Mouse (Mus musculus): ENCODE measurements around the gene Sell. TPM values are rescaled to one million over a fixed set of nuclear protein-coding genes. Genes with fewer than 3 reads are reported as not detected.

Sell gene
- polyA plus RNA-seq, 1 experiment from 2014 or later, result 0.93 TPM

DNA sequence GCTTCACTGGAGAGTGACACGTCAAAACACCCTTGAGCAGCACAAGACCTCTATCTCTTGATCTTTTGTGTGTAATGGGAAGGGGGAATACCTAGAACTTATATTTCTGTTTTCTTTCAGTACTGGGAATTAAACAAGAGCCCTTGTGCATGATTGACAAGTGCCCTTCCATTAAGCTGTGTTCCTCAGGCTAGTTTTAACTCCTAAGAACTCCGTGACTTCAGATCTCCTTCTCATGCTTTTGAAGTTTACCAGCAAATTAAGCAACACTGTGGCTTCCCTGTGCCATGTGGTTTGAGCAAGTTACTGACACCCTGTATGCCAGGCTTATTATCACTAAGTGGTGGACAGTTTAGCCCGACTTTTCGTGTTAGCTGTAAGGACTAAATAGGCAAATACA, 21.3 kb downstream of the Sell start:
- WGBS, result 88% methylated on average over 4 of the region's 4 CpGs

DNA sequence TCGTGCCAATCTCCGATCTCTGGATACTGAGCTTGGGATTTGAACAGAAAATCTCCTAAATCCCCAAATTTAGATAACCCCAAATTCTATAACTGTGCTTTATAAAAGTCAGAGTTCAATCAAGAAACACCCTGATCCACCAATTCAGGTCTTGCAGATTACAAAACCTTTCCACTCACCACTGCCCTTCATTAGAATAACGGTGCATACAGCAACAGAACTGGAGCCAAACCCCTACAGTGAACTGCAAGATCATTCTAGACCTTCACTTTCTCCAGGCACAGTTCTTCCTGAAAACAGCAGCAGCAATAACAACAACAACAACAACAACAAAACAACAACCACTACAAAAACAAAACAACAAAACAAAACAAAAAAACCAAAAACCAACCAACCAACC, 25.0 kb downstream of the Sell start:
- H3K9me3 ChIP-seq (ENCODE audit: control insufficient read depth, low read length), result no peaks in the 10 kb centered on the region
- H3K27ac ChIP-seq (ENCODE audit: low read length), result no peak overlapping the region
- ATAC-seq, result no peak
- H3K4me3 ChIP-seq (ENCODE audit: low read length), result no peak overlapping the region
- no peak overlapping the region for H3K4me2 ChIP-seq (ENCODE audit: low read depth, low read length)
- 82% methylated on average over 3 of the region's 3 CpGs for WGBS
- no peaks in the 10 kb centered on the region for H3K36me3 ChIP-seq (ENCODE audit: control insufficient read depth, insufficient read depth, low read length)
- no peak overlapping the region for H3K9ac ChIP-seq (ENCODE audit: low read depth, low read length)
- H3K4me1 ChIP-seq (ENCODE audit: control insufficient read depth, insufficient read depth, low read length), result no peaks in the 10 kb centered on the region
- no peaks in the 10 kb centered on the region for H3K27me3 ChIP-seq (replicated peaks; ENCODE audit: control insufficient read depth, insufficient read depth, low read length)

More for the DNA sequence above, 21.3 kb downstream of the Sell start:
- Histone ChIP-seq H3K4me3 (ENCODE audit: low read length) (no peak overlapping the region), H3K27me3 (replicated peaks; ENCODE audit: control insufficient read depth, insufficient read depth, low read length) (no peaks in the 10 kb centered on the region), H3K36me3 (ENCODE audit: control insufficient read depth, insufficient read depth, low read length) (no peaks in the 10 kb centered on the region), H3K9me3 (ENCODE audit: control insufficient read depth, low read length) (no peaks in the 10 kb centered on the region), H3K27ac (ENCODE audit: low read length) (no peak overlapping the region), H3K4me1 (ENCODE audit: control insufficient read depth, insufficient read depth, low read length) (no peaks in the 10 kb centered on the region), H3K9ac (ENCODE audit: low read depth, low read length) (no peak overlapping the region), H3K4me2 (ENCODE audit: low read depth, low read length) (no peak overlapping the region)
- ATAC-seq, result no peak

DNA sequence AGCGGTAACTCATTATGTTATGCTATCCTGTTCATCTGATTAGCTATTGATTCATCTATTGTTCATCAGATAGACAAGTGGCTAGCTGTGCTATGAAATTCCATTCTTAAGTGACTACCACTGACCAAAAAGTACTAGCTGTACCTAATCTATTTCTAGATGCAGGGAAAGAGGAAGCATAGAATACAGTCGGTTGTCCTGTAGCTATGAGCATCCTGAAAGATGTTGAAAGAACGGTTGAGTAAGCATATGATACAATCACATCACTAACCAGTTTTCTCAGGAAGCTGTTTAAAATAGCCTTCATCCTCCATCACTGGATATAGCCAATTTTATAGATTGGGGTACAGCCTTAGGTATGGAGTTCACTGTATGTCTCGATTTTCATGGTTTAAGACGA, 26.1 kb downstream of the Sell start:
- Histone ChIP-seq H3K36me3 (ENCODE audit: control insufficient read depth, insufficient read depth, low read length) (no peaks in the 10 kb centered on the region), H3K27ac (ENCODE audit: low read length) (no peak overlapping the region), H3K9ac (ENCODE audit: low read depth, low read length) (no peak overlapping the region), H3K4me1 (ENCODE audit: control insufficient read depth, insufficient read depth, low read length) (no peaks in the 10 kb centered on the region), H3K4me3 (ENCODE audit: low read length) (no peak overlapping the region), H3K4me2 (ENCODE audit: low read depth, low read length) (no peak overlapping the region), H3K9me3 (ENCODE audit: control insufficient read depth, low read length) (no peaks in the 10 kb centered on the region), H3K27me3 (replicated peaks; ENCODE audit: control insufficient read depth, insufficient read depth, low read length) (no peaks in the 10 kb centered on the region)
- WGBS, result 89% methylated on average over 5 of the region's 5 CpGs
- no peak for ATAC-seq

DNA sequence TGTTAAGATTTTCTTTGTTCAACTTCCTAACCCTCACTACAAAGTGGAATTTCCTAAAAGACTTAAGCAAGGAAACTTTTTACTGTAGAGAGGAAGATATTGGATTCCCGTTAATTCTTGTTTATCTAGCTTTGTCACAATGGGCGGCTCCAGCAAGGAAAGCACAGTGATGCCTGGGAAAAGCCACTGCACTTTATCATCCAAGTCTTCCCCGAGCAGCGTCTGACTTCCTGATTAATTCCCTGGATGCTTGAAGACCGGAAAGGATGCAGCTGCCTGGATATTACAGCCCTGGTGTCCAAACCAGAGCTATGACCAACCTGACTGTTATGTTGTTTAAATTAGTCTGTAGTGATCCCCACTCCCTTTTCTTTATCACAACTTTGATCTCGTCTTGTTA, 35.0 kb downstream of the Sell start:
- Histone ChIP-seq H3K4me2 (ENCODE audit: low read depth, low read length) (no peak overlapping the region), H3K4me3 (ENCODE audit: low read length) (no peak overlapping the region), H3K9ac (ENCODE audit: low read depth, low read length) (no peak overlapping the region), H3K27me3 (replicated peaks; ENCODE audit: control insufficient read depth, insufficient read depth, low read length) (no peaks in the 10 kb centered on the region), H3K27ac (ENCODE audit: low read length) (no peak overlapping the region), H3K4me1 (ENCODE audit: control insufficient read depth, insufficient read depth, low read length) (no peaks in the 10 kb centered on the region), H3K36me3 (ENCODE audit: control insufficient read depth, insufficient read depth, low read length) (no peaks in the 10 kb centered on the region), H3K9me3 (ENCODE audit: control insufficient read depth, low read length) (no peaks in the 10 kb centered on the region)
- no peak for ATAC-seq
- 33% methylated on average over 6 of the region's 6 CpGs for WGBS

DNA sequence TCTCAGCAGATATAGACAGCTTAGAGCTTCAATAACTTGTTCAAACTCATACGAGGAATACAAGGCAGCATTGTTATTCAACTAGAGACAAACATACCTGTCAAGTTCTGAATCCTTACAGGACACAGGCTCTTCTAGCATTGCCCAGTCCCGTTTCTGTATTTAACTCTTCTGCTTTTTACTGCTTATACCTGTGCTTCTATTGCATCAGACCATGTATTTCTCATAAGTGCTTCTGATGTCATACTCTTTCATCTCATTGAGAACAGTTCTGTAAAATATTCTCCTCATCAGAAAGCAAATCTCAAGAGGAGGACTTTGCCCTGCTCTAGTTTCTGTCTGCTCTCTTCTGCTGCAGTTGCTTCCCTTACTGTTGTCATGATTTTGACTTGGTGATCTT, 36.1 kb downstream of the Sell start:
- Histone ChIP-seq H3K27ac (ENCODE audit: low read length) (no peak overlapping the region), H3K36me3 (ENCODE audit: control insufficient read depth, insufficient read depth, low read length) (no peaks in the 10 kb centered on the region), H3K9ac (ENCODE audit: low read depth, low read length) (no peak overlapping the region), H3K9me3 (ENCODE audit: control insufficient read depth, low read length) (no peaks in the 10 kb centered on the region), H3K4me2 (ENCODE audit: low read depth, low read length) (no peak overlapping the region), H3K4me1 (ENCODE audit: control insufficient read depth, insufficient read depth, low read length) (no peaks in the 10 kb centered on the region), H3K27me3 (replicated peaks; ENCODE audit: control insufficient read depth, insufficient read depth, low read length) (no peaks in the 10 kb centered on the region), H3K4me3 (ENCODE audit: low read length) (no peak overlapping the region)
- ATAC-seq, result no peak
- 67% methylated on average over 2 of the region's 2 CpGs for WGBS

DNA sequence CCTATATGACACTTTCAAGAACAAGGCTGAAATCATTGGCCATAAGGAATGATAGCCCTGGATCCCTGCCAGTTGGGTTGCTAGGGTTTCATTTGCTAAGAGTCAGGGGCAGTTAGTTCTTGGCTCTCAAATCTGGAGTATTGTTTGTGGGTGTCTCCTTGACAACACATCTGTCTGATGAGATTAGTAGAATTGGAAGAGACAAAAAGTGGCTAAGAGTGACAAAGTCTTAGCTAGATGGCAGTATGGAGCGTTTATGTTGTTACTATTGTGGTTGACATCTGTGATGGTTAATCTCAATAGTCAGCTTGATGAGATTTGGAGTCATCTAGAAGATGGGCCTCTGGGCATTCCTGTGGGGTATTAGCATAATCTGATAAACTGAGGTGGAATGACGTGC, 36.6 kb downstream of the Sell start:
- H3K4me3 ChIP-seq (ENCODE audit: low read length), result no peak overlapping the region
- ATAC-seq, result no peak
- H3K9me3 ChIP-seq (ENCODE audit: control insufficient read depth, low read length), result no peaks in the 10 kb centered on the region
- H3K9ac ChIP-seq (ENCODE audit: low read depth, low read length), result no peak overlapping the region
- 64% methylated on average over 2 of the region's 2 CpGs for WGBS
- H3K4me2 ChIP-seq (ENCODE audit: low read depth, low read length), result no peak overlapping the region
- H3K4me1 ChIP-seq (ENCODE audit: control insufficient read depth, insufficient read depth, low read length), result no peaks in the 10 kb centered on the region
- H3K27me3 ChIP-seq (replicated peaks; ENCODE audit: control insufficient read depth, insufficient read depth, low read length), result no peaks in the 10 kb centered on the region
- no peak overlapping the region for H3K27ac ChIP-seq (ENCODE audit: low read length)
- no peaks in the 10 kb centered on the region for H3K36me3 ChIP-seq (ENCODE audit: control insufficient read depth, insufficient read depth, low read length)

DNA sequence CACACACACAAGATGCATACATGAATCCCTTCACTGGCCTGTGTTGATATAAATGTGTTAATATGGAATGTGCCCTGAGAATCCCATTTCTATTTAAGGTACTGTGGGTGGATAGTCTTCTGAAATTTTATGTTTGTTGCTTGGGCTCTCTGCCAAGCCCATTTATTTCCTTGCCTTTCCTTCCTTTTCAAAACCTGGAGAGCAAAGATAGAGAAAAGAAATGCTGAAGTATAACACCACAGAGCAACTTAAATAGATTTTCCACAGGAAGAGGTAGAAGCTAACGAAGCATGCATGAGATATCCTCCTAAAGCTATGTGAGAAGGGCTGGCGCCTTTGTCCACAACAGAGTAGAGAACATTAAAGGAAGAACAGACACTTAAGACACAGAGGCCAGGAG, 48.0 kb downstream of the Sell start:
- Histone ChIP-seq H3K36me3 (ENCODE audit: control insufficient read depth, insufficient read depth, low read length) (no peaks in the 10 kb centered on the region), H3K9me3 (ENCODE audit: control insufficient read depth, low read length) (no peaks in the 10 kb centered on the region), H3K4me2 (ENCODE audit: low read depth, low read length) (no peak overlapping the region), H3K4me1 (ENCODE audit: control insufficient read depth, insufficient read depth, low read length) (no peaks in the 10 kb centered on the region), H3K27me3 (replicated peaks; ENCODE audit: control insufficient read depth, insufficient read depth, low read length) (no peaks in the 10 kb centered on the region), H3K9ac (ENCODE audit: low read depth, low read length) (no peak overlapping the region), H3K27ac (ENCODE audit: low read length) (no peak overlapping the region), H3K4me3 (ENCODE audit: low read length) (no peak overlapping the region)
- WGBS, result 73% methylated on average over 2 of the region's 2 CpGs
- no peak for ATAC-seq

DNA sequence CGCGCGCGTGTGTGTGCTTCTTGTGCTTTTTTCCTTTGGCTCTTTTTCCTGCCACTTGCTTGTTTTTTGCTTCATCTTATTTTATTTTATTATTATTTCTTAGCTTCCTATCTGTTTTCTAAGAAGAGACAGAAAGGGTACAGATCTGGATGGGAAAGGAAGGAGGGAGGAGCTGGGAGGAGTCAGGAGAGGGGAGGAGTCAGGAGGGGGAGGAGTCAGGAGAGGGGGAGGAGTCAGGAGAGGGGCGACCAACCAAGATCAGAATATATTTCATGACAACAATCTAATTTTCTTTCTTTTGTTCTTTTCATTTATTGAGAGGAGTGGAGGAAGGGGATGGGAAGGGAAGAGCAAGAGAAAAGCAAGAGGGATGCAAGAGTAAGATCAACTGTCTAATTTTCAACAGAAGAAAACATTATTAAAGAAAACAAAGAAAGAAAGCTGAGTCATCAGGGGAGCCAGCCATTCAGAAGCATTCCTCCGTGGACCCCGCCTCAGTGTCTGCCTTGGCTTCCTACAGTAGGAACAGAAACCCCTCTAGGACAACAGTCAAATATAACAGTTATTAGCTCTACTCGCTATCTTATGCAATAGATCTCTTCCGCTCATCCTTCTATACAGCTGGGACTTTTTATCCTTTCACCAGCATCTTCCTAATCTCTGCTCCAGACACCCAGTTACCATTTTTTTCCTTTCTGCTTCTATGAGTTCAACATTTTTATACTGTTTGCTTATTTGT, 49.0 kb downstream of the Sell start:
- no peaks in the 10 kb centered on the region for H3K36me3 ChIP-seq (ENCODE audit: control insufficient read depth, insufficient read depth, low read length)
- no peak overlapping the region for H3K27ac ChIP-seq (ENCODE audit: low read length)
- WGBS, result 92% methylated on average over 9 of the region's 9 CpGs
- no peak for ATAC-seq
- H3K4me3 ChIP-seq (ENCODE audit: low read length), result no peak overlapping the region
- H3K9ac ChIP-seq (ENCODE audit: low read depth, low read length), result no peak overlapping the region
- no peak overlapping the region for H3K4me2 ChIP-seq (ENCODE audit: low read depth, low read length)
- H3K27me3 ChIP-seq (replicated peaks; ENCODE audit: control insufficient read depth, insufficient read depth, low read length), result no peaks in the 10 kb centered on the region
- H3K9me3 ChIP-seq (ENCODE audit: control insufficient read depth, low read length), result no peaks in the 10 kb centered on the region
- H3K4me1 ChIP-seq (ENCODE audit: control insufficient read depth, insufficient read depth, low read length), result no peaks in the 10 kb centered on the region

DNA sequence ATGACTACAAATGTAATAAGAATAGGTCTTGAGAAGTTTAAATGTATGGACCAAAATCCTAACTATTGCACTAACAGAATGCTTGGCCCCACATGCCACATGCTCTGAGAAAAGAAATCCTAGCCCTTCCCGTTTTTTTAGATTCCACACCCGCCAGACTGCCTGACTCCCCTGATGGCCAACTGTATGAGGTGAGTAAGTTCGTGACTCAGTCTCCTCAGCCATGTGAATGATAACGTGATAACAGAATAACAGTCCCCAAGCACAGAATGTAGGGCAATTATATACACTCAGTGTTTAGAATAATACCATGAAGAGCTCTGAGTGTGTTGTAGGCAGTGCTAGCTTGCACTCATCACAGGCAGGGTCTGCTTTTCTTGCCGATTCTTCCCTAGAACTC, 52.5 kb downstream of the Sell start:
- Histone ChIP-seq H3K9ac (ENCODE audit: low read depth, low read length) (no peak overlapping the region), H3K27ac (ENCODE audit: low read length) (no peak overlapping the region), H3K4me2 (ENCODE audit: low read depth, low read length) (no peak overlapping the region), H3K27me3 (replicated peaks; ENCODE audit: control insufficient read depth, insufficient read depth, low read length) (no peaks in the 10 kb centered on the region), H3K4me3 (ENCODE audit: low read length) (no peak overlapping the region), H3K9me3 (ENCODE audit: control insufficient read depth, low read length) (no peaks in the 10 kb centered on the region), H3K4me1 (ENCODE audit: control insufficient read depth, insufficient read depth, low read length) (no peaks in the 10 kb centered on the region), H3K36me3 (ENCODE audit: control insufficient read depth, insufficient read depth, low read length) (no peaks in the 10 kb centered on the region)
- no peak for ATAC-seq
- 82% methylated on average over 5 of the region's 5 CpGs for WGBS

DNA sequence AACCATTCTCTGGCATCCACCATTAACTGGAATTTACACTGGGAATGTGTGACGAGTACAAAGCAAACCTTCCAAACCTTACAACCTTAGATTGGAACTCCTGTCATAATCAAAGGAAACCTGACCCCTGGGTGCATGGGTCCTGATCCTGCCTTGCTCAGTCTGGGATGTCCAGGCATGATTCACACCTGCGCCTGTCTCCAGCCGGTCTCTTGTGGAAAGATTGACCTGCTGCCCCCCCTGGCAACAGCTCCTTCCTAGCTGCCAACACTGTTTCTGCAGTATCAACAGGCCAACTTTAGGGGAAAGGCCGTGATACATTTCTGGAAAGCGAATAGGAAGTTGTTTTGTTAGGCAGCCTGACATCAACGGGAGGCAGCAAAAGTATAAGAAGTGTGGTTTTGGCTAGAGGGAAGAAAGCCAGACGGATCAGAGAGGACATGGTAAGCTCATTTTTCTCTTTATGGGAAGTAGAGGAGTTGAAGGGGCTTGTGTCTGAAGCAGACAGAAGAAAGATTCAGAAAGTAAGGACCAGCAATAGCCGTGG, 53.2 kb downstream of the Sell start, which contains the start of gene Selp:
Selp (plus strand) TSS at position 318 of the 547 bp plus-strand sequence.
- H3K27ac ChIP-seq (ENCODE audit: low read length), result no peak within 1 kb of the TSS
- no peak for ATAC-seq
- no peak within 1 kb of the TSS for H3K4me2 ChIP-seq (ENCODE audit: low read depth, low read length)
- H3K36me3 ChIP-seq (ENCODE audit: control insufficient read depth, insufficient read depth, low read length), result no peaks in the 10 kb centered on the region
- no peaks in the 10 kb centered on the region for H3K27me3 ChIP-seq (replicated peaks; ENCODE audit: control insufficient read depth, insufficient read depth, low read length)
- no peaks in the 10 kb centered on the region for H3K9me3 ChIP-seq (ENCODE audit: control insufficient read depth, low read length)
- WGBS, result 67% methylated on average over 8 of the region's 8 CpGs
- H3K4me3 ChIP-seq (ENCODE audit: low read length), result no peak within 1 kb of the TSS
- H3K9ac ChIP-seq (ENCODE audit: low read depth, low read length), result no peak within 1 kb of the TSS
- H3K4me1 ChIP-seq (ENCODE audit: control insufficient read depth, insufficient read depth, low read length), result no peaks in the 10 kb centered on the region

Measured in intestine, embryonic 16.5 days (tissue).